In the genomic region with DNA sequence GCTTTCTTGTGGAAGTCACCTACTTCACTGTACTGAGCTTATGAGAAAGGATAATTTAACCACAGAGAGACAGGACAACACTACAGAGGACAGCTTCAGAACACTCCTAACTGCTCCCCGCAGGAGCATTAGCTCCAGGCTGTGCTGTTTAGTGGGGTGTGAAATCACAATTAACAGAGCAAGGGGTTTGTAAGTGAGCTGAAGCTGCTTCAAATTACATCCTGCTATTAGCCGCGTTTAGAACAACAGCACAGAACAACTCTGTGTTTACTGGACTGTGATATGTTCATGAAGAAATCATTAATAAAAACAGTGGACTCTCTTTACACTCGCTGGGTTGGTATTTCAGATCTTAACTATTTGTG, we compare ENCODE assay signal across 13 mouse cellular contexts.
DNase-seq lines count a peak whose midpoint lies in the region; ATAC-seq lines count a peak whose summit lies in the region.
"Had no signal": no experiment of that assay in that cellular context is flagged by ENCODE, and none has a peak within 500 bp of the region (broad histone marks: within the 10 kb centered on the region; RNA-seq: fewer than 3 reads in every experiment).

No protein-coding gene starts in this region.

- no peak overlapping the region for H3K4me2 ChIP-seq in limb, embryonic 11.5 days (ENCODE audit: low read depth, severe bottlenecking)
- H3K4me2 ChIP-seq in forebrain, embryonic 14.5 days (ENCODE audit: low read length) = no peak overlapping the region

- no peaks in the 10 kb centered on the region for H3K27me3 ChIP-seq in limb, embryonic 11.5 days (ENCODE audit: control insufficient read depth, insufficient read depth, low read length)
- no peaks in the 10 kb centered on the region for H3K27me3 ChIP-seq in limb, embryonic 10.5 days (ENCODE audit: low read depth, poor library complexity, severe bottlenecking)
- H3K27me3 ChIP-seq in forebrain, embryonic 14.5 days (replicated peaks; ENCODE audit: control insufficient read depth, insufficient read depth, low read length) = no peaks in the 10 kb centered on the region
- no peaks in the 10 kb centered on the region for H3K27me3 ChIP-seq in midbrain, embryonic 10.5 days (ENCODE audit: low read depth, poor library complexity, severe bottlenecking)

- intact Hi-C loops in gastrocnemius, postnatal 36 days (cut with DNase I) = no loop called here

- ATAC-seq in limb, embryonic 11.5 days (ENCODE audit: insufficient number of reproducible peaks, low FRiP score, low TSS enrichment, low read depth) = 0 out of 2 replicates have a peak, but pooled peaks have one; percentile 47
- ATAC-seq in forebrain, embryonic 14.5 days = peak; percentile 76
- ATAC-seq in inflammation-experienced regulatory T-cells, adult 6 months = no peak

- no peak overlapping the region for H3K27ac ChIP-seq in limb, embryonic 11.5 days (replicated peaks; ENCODE audit: low read depth, low read length)
- H3K27ac ChIP-seq in limb, embryonic 10.5 days = no peak overlapping the region
- no peak overlapping the region for H3K27ac ChIP-seq in forebrain, embryonic 14.5 days (ENCODE audit: low read depth, low read length)
- H3K27ac ChIP-seq in midbrain, embryonic 10.5 days (replicated peaks) = peak overlapping the region; percentile 57
- H3K27ac ChIP-seq: liver, embryonic 14.5 days had no signal

- H3K9ac ChIP-seq in limb, embryonic 11.5 days (ENCODE audit: low read length) = no peak overlapping the region
- H3K9ac ChIP-seq in forebrain, embryonic 14.5 days (ENCODE audit: low read length) = no peak overlapping the region
- H3K9ac ChIP-seq: liver, embryonic 14.5 days had no signal

- H3K4me1 ChIP-seq in limb, embryonic 11.5 days (ENCODE audit: control insufficient read depth, insufficient read depth, low read length) = no peaks in the 10 kb centered on the region
- H3K4me1 ChIP-seq in limb, embryonic 10.5 days = peaks cover 7% of the 10 kb centered on the region; the same call in 1 of the 2 replicates
- no peaks in the 10 kb centered on the region; the same call in 1 of the 2 replicates for H3K4me1 ChIP-seq in forebrain, embryonic 14.5 days (ENCODE audit: control insufficient read depth, insufficient read depth, low read length)
- peaks cover 8% of the 10 kb centered on the region for H3K4me1 ChIP-seq in midbrain, embryonic 10.5 days

- no peaks in the 10 kb centered on the region for H3K36me3 ChIP-seq in limb, embryonic 11.5 days (ENCODE audit: control insufficient read depth, insufficient read depth, low read length)
- no peaks in the 10 kb centered on the region for H3K36me3 ChIP-seq in limb, embryonic 10.5 days
- H3K36me3 ChIP-seq in forebrain, embryonic 14.5 days (ENCODE audit: control insufficient read depth, insufficient read depth, low read length) = no peaks in the 10 kb centered on the region
- no peaks in the 10 kb centered on the region for H3K36me3 ChIP-seq in midbrain, embryonic 10.5 days

- no peaks in the 10 kb centered on the region for H3K9me3 ChIP-seq in limb, embryonic 11.5 days (ENCODE audit: control insufficient read depth, low read length)
- H3K9me3 ChIP-seq in limb, embryonic 10.5 days (replicated peaks) = no peaks in the 10 kb centered on the region
- H3K9me3 ChIP-seq in forebrain, embryonic 14.5 days (replicated peaks; ENCODE audit: control insufficient read depth, low read length) = no peaks in the 10 kb centered on the region
- no peaks in the 10 kb centered on the region for H3K9me3 ChIP-seq in midbrain, embryonic 10.5 days (replicated peaks)

- peak; percentile 25 for DNase-seq in limb, embryonic 11.5 days (ENCODE audit: low spot score)
- DNase-seq in limb, embryonic 10.5 days (ENCODE audit: low spot score) = no peak
- DNase-seq in forebrain, embryonic 14.5 days (ENCODE audit: low spot score) = peak; percentile 56
- DNase-seq in midbrain, embryonic 10.5 days (ENCODE audit: low spot score) = peak; percentile 13
- no peak for DNase-seq in gastrocnemius, postnatal 36 days
- no peak for DNase-seq in natural killer cell, adult 2 months (ENCODE audit: low spot score in 2 of 2)
- DNase-seq: adrenal gland, postnatal 10 days; heart, postnatal 10 days; layer of hippocampus, adult 9-11 months; right cerebral cortex, postnatal 4 days; thymus, postnatal 36 days had no signal

- 11% methylated on average over 4 of the region's 4 CpGs for WGBS in limb, embryonic 11.5 days
- WGBS in limb, embryonic 10.5 days = 17% methylated on average over 4 of the region's 4 CpGs
- WGBS in forebrain, embryonic 14.5 days = 2% methylated on average over 4 of the region's 4 CpGs
- WGBS in midbrain, embryonic 10.5 days = 7% methylated on average over 4 of the region's 4 CpGs

- no peak overlapping the region for H3K4me3 ChIP-seq in limb, embryonic 11.5 days (ENCODE audit: low read depth, low read length)
- H3K4me3 ChIP-seq in limb, embryonic 10.5 days = no peak overlapping the region
- no peak overlapping the region for H3K4me3 ChIP-seq in forebrain, embryonic 14.5 days (ENCODE audit: low read depth, low read length)
- H3K4me3 ChIP-seq in midbrain, embryonic 10.5 days = no peak overlapping the region

Comparison
In these comparisons a context has a peak if more than half of its experiments do, and no peak if none do; other contexts are left out.
1. DNase-seq: peak in limb, embryonic 11.5 days (single experiment), forebrain, embryonic 14.5 days (single experiment) and midbrain, embryonic 10.5 days (single experiment); none in limb, embryonic 10.5 days (single experiment), gastrocnemius, postnatal 36 days (0 of 2) and natural killer cell, adult 2 months (0 of 2).